Mouse (Mus musculus) right cerebral cortex, adult 2 months (tissue): ENCODE measurements around the gene Gpr153.
"Not testable (repeated sequence)": the region's sequence is repeated elsewhere in the genome, so short reads cannot be mapped to it uniquely, and the experiment has no call there.

Experiments
- DNase-seq, 2 experiments: peaks; one replicate each; pipeline ENCODE4 v3.0.0; 2021 to 2022; ENCODE audit warnings: low spot score in 2 of 2

Gpr153 gene

GRCm38 (mm10) chr4:152273621-152274236 is at the start of gene Gpr153:
Gene Gpr153, plus strand, starts transcription at chr4:152274232.
- peak; percentile 41 to 50 for DNase-seq

DNA sequence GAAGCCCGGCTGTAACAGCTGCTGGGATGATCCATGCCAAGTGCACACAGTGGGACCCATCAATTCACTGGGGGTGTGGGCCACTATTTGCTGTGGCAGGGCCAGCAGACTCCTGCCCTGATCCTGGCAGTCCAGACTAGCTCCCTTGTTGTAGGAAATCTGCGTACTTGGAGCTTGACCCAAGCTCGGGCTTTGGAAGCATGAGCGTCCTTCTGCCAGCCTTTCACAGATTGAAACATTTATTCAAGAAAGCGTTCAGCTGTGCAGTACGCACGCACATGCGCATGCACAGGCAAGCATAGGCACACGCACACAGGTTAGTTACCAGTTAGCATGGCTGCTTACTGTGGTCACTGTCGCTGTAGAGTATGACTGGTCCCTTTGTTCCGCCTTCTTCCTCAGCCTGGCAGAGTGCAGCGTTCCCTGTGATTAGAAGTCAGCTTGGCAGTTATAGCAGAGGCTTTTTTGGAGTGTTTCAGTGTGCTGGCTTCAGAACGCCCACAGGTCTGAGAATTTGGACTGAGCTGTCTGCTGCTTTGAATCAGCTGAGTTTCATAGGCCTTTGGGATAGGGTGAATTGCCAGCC is 47.0 kb upstream of the Gpr153 start:
- DNase-seq = peak; percentile 77 to 84

- DNase-seq = no peak
Measured at GRCm38 (mm10) chr4:152227749-152228527, 46.1 kb upstream of the Gpr153 start.

- DNase-seq = not testable (repeated sequence)
Measured at GRCm38 (mm10) chr4:152230331-152230730, 43.7 kb upstream of the Gpr153 start.

DNA sequence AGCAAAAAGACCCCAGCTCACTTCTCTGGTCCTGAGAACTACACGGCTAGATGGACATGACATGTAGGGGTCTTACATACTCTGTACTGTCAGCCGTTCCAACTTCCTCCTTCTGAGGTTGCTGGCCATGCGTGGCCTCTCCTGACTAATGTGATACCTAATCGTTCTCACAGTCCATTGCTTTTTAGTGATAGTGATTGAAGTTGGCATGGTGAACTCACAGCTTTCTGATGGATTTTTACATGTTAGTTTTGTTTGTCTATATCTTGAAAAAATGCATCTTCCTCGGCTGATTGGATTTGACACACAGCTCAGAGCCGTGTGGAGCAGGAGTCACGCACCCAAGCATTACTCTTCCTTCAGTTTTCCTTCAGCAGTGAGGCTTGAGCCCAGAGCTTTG is 42.7 kb upstream of the Gpr153 start:
- no peak for DNase-seq

DNA sequence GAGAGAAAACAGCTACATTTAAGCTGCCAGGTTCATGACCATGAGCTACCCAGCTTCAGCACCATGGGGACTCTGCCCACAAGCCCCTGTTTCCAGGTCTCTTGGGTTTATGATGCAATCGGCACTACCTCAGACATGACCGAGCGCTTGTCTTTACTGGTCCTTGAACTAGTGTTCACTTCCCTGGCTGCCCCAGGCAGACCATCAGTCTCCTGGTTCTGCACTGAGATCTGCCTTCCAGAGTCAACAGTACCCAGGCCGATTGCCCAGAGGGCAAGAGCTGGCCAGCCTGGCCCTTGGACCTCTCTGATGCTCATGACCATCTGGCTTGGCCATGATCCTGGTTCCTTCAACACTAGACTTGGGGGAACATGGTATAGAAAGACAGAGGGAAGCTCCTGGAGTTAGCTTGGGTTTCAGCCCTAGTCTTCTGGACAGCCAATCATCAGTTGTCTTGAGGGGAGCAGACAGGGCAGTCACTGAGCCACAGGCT is 41.6 kb upstream of the Gpr153 start:
- no peak for DNase-seq

DNA sequence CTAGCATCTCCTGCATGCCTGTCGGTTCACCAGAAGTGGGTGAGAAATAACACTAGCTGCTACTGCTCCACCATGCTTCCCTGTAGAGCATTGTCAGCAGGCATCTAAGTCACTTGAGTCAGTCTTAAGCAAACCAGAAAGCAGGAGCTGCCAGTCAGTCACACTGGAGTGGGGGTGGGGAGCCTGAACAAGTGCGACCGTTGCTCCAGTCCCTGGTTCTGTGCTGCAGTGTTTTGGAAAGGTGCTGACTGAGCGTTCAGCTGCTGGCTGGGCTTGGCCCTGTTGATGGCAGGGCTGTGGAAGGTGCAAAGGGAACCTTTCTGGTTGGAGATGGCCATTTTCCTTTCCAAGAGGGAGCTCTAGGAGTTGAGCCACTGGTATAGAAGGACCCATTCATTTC is 34.1 kb upstream of the Gpr153 start:
- no peak for DNase-seq

DNA sequence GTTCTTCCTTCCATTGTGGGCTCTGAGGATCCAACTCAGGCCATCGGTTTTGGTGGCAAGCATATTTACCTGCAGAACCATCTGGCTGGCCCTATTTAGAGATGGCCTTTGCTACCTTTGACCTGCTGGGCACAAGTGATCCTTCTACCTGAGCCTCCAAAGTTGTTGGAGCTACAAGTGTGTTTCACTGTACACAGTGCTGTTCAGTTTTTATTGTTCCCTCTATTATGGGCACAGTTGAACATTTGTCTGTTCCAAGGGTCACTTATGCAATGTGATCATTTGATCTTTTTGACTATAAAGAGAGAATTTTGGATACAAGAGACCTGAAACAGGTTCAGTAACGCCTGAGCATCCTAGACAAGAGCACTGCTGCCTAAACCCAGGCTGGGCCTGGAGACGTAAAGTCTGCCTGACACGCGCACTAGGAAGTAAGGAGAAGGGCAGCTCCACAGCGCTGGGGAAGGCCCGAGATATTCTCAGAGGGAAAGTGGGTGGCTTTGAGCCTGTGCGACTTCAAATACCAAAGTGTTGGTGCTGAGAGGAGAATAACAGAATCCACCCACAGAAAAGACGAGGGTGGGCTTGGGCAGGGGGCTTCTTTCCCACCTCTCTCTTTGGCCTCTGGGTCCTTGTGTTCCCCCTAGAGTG is 30.7 kb upstream of the Gpr153 start:
- no peak for DNase-seq

DNA sequence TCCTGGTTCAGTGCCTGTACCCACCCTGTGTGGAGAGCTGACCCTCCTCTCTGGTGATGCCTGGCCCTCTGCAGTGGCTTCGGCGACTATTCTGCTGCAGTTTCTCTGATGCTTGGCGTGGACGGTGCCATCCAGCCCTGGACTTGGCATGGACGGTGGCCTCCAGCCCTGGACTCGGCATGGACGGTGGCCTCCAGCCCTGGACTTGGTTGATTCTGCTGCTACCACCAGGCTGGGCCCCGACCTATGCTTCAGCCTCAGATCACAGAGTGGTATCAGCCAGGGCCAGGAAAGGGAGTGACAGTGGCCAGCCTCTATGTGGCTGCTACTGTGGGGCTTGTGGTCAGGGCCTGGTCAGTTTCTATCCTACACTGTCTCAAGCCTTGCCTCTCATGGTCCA is 30.1 kb upstream of the Gpr153 start:
- no peak for DNase-seq

DNA sequence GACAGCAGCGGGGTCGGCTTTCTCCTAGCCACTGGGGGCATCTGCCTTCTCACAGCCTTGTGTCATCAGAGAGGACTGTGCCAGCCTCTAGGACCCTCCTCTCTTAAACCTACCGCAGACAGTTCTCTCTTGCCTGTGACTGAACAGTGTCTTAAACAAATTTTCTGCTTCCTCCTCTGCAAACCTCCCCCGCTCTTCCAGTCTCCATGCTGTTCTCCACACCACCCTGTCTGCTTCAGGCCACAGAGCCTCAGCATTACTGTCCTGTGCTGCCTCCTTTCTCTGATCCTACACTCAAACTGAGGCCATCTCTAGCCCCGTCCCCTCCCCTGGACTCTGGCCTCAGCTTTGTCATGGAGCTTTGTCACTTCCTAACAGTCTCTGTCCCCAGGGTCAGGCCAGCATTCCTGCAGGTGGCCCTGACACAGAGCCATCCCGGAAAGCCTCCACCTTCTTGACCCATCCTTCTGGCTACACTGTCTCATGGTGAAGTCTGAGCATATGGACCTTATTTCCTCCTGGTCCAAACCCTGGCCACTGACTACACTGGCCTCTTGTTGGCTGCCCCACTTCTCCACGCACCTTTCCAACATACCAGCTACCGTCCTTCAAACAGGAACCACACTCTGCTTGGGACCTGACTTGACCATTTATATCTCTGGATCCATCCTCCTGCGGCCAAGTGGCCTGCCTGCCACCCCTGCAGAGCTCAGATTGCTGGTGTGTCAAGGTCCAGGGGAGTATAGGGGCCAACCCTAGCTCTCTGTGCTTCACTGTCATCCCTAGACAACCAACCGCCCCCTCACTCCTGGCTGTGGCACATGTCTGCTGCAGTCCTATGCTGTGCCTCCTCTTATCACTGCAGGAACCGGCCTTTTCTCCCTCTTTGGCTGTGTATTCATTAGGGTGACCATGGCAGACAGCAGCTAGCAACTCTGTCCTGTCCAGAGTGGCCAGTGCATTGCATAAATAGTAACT is 29.2 kb upstream of the Gpr153 start:
- DNase-seq = no peak

DNA sequence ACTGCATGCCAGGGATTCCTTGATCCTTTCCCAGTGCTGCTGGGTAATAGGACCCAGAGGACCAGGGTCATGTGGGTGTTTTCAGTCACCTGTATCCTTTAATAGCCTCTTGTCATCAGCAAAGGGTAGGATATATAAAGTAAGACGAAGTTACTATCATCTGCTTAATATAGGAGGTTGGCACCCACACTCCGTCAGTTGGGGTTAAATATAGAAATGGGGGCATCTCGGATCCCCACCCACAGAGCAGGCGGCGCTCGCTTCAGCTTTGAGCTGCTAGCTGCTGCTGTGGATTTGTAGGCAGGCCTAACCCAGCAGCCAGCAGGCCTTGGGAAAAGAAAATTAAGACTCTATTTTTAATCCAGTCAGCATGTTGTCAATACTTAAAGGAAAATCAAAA is 28.0 kb upstream of the Gpr153 start:
- DNase-seq = peak; percentile 75 to 81

GRCm38 (mm10) chr4:152247195-152247594 is 26.8 kb upstream of the Gpr153 start:
- DNase-seq = no peak

GRCm38 (mm10) chr4:152250615-152251014 is 23.4 kb upstream of the Gpr153 start:
- DNase-seq = no peak

DNA sequence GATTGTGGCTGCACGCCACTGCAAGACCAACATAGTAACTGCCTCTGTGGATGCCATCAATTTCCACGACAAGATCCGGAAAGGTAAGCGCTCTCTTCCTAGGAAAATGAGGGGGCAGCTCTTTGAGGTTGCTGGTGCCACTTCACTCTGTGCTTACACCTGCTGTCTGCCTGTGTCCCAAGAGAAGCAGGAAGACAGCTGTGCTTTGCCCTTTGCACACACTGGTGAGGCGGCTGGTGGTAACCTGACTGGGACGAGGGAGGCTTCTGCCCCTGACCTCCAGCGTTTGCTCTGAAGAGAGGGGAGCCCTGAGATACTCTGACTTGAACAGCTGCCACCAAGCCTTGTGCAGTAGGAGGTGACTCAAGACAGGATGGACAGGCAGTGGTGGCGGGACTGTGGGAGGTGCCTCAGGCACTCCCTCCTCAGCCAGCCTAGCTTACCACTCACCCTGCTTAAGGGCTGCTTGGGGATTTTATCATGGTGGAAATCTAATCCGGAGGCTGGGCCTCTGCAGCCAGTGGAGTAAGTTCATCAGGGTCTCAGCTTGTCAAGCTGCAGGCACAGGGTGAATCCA is 20.8 kb upstream of the Gpr153 start:
- DNase-seq = no peak

DNA sequence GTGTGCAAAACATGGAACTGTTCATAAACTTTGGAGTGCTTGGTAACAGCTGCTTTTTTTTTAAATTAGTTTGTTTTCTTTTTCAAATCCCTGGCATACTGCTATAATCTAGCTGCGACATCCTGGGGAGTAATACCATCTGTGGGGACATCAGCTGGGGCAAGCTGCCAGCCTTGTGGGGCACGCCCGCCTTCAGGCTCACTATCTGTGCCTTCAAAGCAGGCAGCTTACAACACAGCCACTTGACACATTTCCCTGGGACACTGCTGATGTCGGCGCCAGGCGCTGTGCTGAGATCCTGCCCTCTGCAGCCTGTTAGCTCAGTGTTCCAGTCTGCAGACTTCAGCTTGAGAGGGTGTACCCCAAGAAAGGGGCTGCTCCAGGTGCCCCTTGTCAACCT is 17.0 kb upstream of the Gpr153 start:
- peak; percentile 78 to 81 for DNase-seq

DNA sequence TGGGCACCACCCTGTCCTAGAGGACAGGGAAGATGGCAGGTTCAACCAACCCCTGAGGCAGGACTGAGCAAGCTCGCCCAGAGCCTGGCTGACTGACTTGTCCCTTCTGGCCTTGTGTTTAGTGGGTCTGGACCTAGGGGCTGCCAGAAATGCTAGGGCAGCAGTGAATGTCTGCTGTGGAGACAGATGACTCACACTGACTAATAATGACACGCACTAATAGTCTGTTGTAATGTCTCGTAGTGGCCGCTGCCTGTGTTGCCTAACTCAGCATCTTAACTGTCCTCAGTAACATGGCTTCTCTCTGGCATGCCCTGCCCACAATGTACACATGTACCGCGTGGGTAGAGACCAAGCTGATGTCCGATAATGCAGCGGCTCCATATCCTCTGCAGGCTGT is 13.6 kb upstream of the Gpr153 start:
- no peak for DNase-seq

GRCm38 (mm10) chr4:152262187-152262586 is 11.8 kb upstream of the Gpr153 start:
- DNase-seq = no peak

DNA sequence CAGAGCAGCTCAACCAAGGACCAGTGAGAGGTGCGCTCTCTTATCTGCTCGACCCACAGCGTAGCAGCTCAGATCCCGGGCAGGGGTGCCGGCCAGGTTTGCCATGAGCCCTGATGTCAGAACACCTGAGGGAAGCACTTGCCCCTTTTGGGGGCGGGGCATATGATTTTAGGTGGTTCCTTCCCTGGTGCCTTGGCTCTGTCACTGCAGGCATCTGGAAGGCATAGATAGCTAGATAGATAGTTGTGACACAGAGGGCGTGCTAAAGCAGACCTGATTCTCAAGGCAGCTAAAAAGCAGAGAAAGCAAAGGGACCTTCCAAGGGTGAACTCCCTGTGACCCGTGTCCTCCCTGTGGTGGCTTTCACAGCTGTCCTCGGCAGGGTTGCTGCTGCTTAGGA is 10.9 kb upstream of the Gpr153 start:
- DNase-seq = no peak

GRCm38 (mm10) chr4:152263512-152264176 is 10.4 kb upstream of the Gpr153 start:
- no peak for DNase-seq

DNA sequence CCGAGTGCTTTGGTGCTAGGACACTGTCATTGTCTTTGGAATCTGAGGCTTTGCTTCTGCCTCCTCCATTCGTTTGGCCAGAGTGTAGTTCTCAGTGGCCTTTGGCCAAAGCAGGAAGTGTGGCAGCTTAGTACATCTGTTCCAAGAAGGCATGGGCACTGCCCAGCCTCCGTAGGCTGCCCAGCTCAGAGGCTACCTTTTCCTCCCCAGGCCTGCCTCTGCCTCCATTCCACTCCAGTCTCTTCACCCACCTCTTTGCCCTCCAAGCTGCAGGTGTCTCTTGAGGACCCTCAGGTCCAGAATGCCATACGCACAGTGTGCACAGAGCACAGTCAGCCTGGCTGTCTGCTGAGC is 9.9 kb upstream of the Gpr153 start:
- no peak for DNase-seq
